Mouse (Mus musculus) thymus, adult 2 months (tissue): ENCODE measurements around the gene Ppp1r3g.

Experiments used
- CTCF ChIP-seq: fragments of 200-500 bp; IDR thresholded peaks from 2 replicates; pipeline ENCODE4 v1.5.1; 2012; ENCODE audit warnings: mild to moderate bottlenecking, control low read depth, low read length, moderate library complexity, borderline replicate concordance; ENCODE audit not compliant: control insufficient read depth, poor library complexity, insufficient read depth; ENCODE audit errors: extremely low read depth
- POLR2A ChIP-seq: fragments of 200-500 bp; IDR thresholded peaks from 2 replicates; pipeline ENCODE4 v1.6.1; 2012; ENCODE audit warnings: mild to moderate bottlenecking, low read length, control low read depth, moderate library complexity; ENCODE audit not compliant: control insufficient read depth, poor library complexity, insufficient read depth; ENCODE audit errors: extremely low read depth

- no peak for TF ChIP-seq CTCF
- TF ChIP-seq POLR2A = no peak
Measured at GRCm38 (mm10) chr13:35939871-35940665, 18.6 kb upstream of the Ppp1r3g start.
